Mouse (Mus musculus) yolk sac, embryonic 10.5 days (tissue): Measurements from ENCODE around the gene Crocc.
A peak's percentile ranks its signal among the peaks of the same experiment; 100 is the strongest.

Source experiments
- DNase-seq: peaks from one replicate; pipeline ENCODE4 v3.0.0-alpha.2; 2017; ENCODE audit warnings: low spot score

Crocc gene

GRCm38 (mm10) chr4:141060426-141061301 lies at the start of gene Crocc:
TSS of gene Crocc (minus strand) at chr4:141060550.
- DNase-seq: peak; percentile 100

GRCm38 (mm10) chr4:141108196-141108732 lies 47.9 kb upstream of the Crocc start:
- no peak for DNase-seq

- no peak for DNase-seq
Measured at GRCm38 (mm10) chr4:141106526-141107183, 46.3 kb upstream of the Crocc start.

- no peak for DNase-seq
Measured at GRCm38 (mm10) chr4:141101855-141102254, 41.5 kb upstream of the Crocc start.

GRCm38 (mm10) chr4:141101291-141101690 lies 40.9 kb upstream of the Crocc start:
- DNase-seq: no peak

GRCm38 (mm10) chr4:141099956-141100355 lies 39.6 kb upstream of the Crocc start:
- DNase-seq: no peak

GRCm38 (mm10) chr4:141098935-141099334 lies 38.6 kb upstream of the Crocc start:
- no peak for DNase-seq

- no peak for DNase-seq
Measured at GRCm38 (mm10) chr4:141096710-141097109, 36.4 kb upstream of the Crocc start.

- DNase-seq: no peak
Measured at GRCm38 (mm10) chr4:141095016-141095415, 34.7 kb upstream of the Crocc start.

GRCm38 (mm10) chr4:141088714-141089113 lies 28.4 kb upstream of the Crocc start:
- DNase-seq: no peak

GRCm38 (mm10) chr4:141088033-141088432 lies 27.7 kb upstream of the Crocc start, which contains the start of gene Spata21:
TSS of gene Spata21 (plus strand) at chr4:141088333.
- DNase-seq: no peak

GRCm38 (mm10) chr4:141086862-141087261 lies 26.5 kb upstream of the Crocc start:
- peak; percentile 58 for DNase-seq

- DNase-seq: no peak
Measured at GRCm38 (mm10) chr4:141078510-141079137, 18.3 kb upstream of the Crocc start.

- peak; percentile 89 for DNase-seq
Measured at GRCm38 (mm10) chr4:141077681-141078509, 17.5 kb upstream of the Crocc start, which contains the start of gene Necap2. TSS of gene Necap2 (minus strand) at chr4:141078357.

GRCm38 (mm10) chr4:141076761-141077506 lies 16.6 kb upstream of the Crocc start:
- no peak for DNase-seq

- no peak for DNase-seq
Measured at GRCm38 (mm10) chr4:141074109-141074508, 13.8 kb upstream of the Crocc start.

GRCm38 (mm10) chr4:141073661-141074060 lies 13.3 kb upstream of the Crocc start:
- DNase-seq: no peak

GRCm38 (mm10) chr4:141072502-141072901 lies 12.2 kb upstream of the Crocc start:
- no peak for DNase-seq

- peak; percentile 35 for DNase-seq
Measured at GRCm38 (mm10) chr4:141069731-141070130, 9.4 kb upstream of the Crocc start.

GRCm38 (mm10) chr4:141068655-141069054 lies 8.3 kb upstream of the Crocc start:
- no peak for DNase-seq
